Mouse (Mus musculus) erythroblast, embryonic 14.5 days (primary cell): Measurements from ENCODE around the gene Vmn1r188. TPM values are rescaled to one million over a fixed set of nuclear protein-coding genes. Genes with fewer than 3 reads are reported as not detected.
"Not testable (repeated sequence)": the region's sequence is repeated elsewhere in the genome, so short reads cannot be mapped to it uniquely, and the experiment has no call there.

Source experiments
- H3K27me3 ChIP-seq: 2 replicates; pipeline ENCODE4 v1.6.1; 2012; ENCODE audit warnings: inconsistent platforms; ENCODE audit not compliant: control insufficient read depth
- H3K36me3 ChIP-seq: 2 replicates; pipeline ENCODE4 v1.6.1; 2012; ENCODE audit warnings: mild to moderate bottlenecking, inconsistent platforms; ENCODE audit not compliant: control insufficient read depth
- H3K4me1 ChIP-seq: 2 replicates; pipeline ENCODE4 v1.6.1; 2012; ENCODE audit warnings: inconsistent platforms; ENCODE audit not compliant: control insufficient read depth
- H3K4me3 ChIP-seq: replicated peaks from 2 replicates; pipeline ENCODE3; 2012; ENCODE audit warnings: moderate library complexity, mild to moderate bottlenecking, inconsistent platforms
- H3K9me3 ChIP-seq: 2 replicates; pipeline ENCODE4 v1.6.1; 2012; ENCODE audit warnings: low read length, inconsistent platforms, mixed read lengths; ENCODE audit not compliant: control insufficient read depth
- GATA1 ChIP-seq: IDR thresholded peaks from 2 replicates; pipeline ENCODE4 v1.6.1; 2012; ENCODE audit warnings: low read length, inconsistent platforms, mixed read lengths
- TAL1 ChIP-seq: IDR thresholded peaks from 3 replicates; pipeline ENCODE4 v1.6.1; 2012; ENCODE audit warnings: low read length, inconsistent platforms, mixed read lengths
- polyA plus RNA-seq: library from polyadenylated mRNA; stranded (reverse); fragments of >175 nt; gene quantifications from 2 replicates; pipeline ENCODE4 v1.2.3, GENCODE M21; 2012

Vmn1r188 gene
- polyA plus RNA-seq, 1 experiment: not detected

- TF ChIP-seq GATA1 (no peak), TAL1 (no peak)
- Histone ChIP-seq H3K9me3 (no peaks in the 10 kb centered on the region), H3K4me1 (peaks cover 54% of the 10 kb centered on the region), H3K4me3 (peak overlapping the region; percentile 69), H3K36me3 (no peaks in the 10 kb centered on the region), H3K27me3 (0 out of 2 replicates have a peak, but pooled peaks cover 2% of the 10 kb centered on the region)
Measured at GRCm38 (mm10) chr13:22049737-22050440, 34.4 kb upstream of the Vmn1r188 start.

- Histone ChIP-seq H3K27me3 (peaks cover 2% of the 10 kb centered on the region; the same call in 1 of the 2 replicates), H3K36me3 (no peaks in the 10 kb centered on the region), H3K9me3 (no peaks in the 10 kb centered on the region), H3K4me3 (peak overlapping the region; percentile 69), H3K4me1 (peaks cover 44% of the 10 kb centered on the region)
- TF ChIP-seq GATA1 (no peak), TAL1 (no peak)
Measured at GRCm38 (mm10) chr13:22050591-22051522, 33.4 kb upstream of the Vmn1r188 start.

GRCm38 (mm10) chr13:22051523-22051859 is 32.7 kb upstream of the Vmn1r188 start:
- TF ChIP-seq TAL1 (no peak), GATA1 (no peak)
- no peaks in the 10 kb centered on the region for H3K36me3 ChIP-seq
- H3K4me3 ChIP-seq: peak overlapping the region; percentile 69
- no peaks in the 10 kb centered on the region for H3K9me3 ChIP-seq
- peaks cover 39% of the 10 kb centered on the region for H3K4me1 ChIP-seq
- H3K27me3 ChIP-seq: peaks cover 2% of the 10 kb centered on the region; the same call in 1 of the 2 replicates

- Histone ChIP-seq H3K4me1 (peaks cover 29% of the 10 kb centered on the region), H3K36me3 (no peaks in the 10 kb centered on the region), H3K9me3 (no peaks in the 10 kb centered on the region), H3K4me3 (no peak overlapping the region), H3K27me3 (peaks cover 2% of the 10 kb centered on the region; the same call in 1 of the 2 replicates)
- no peak for TF ChIP-seq GATA1
- no peak for TF ChIP-seq TAL1
Measured at GRCm38 (mm10) chr13:22053754-22054153, 30.5 kb upstream of the Vmn1r188 start.

- H3K27me3 ChIP-seq: no peaks in the 10 kb centered on the region
Measured at GRCm38 (mm10) chr13:22061422-22061821, 22.8 kb upstream of the Vmn1r188 start.

GRCm38 (mm10) chr13:22063468-22063867 is 20.8 kb upstream of the Vmn1r188 start:
- Histone ChIP-seq H3K4me1 (no peaks in the 10 kb centered on the region), H3K4me3 (no peak overlapping the region), H3K36me3 (no peaks in the 10 kb centered on the region), H3K9me3 (no peaks in the 10 kb centered on the region), H3K27me3 (no peaks in the 10 kb centered on the region)
- no peak for TF ChIP-seq GATA1
- no peak for TF ChIP-seq TAL1

More at GRCm38 (mm10) chr13:22061422-22061821, 22.8 kb upstream of the Vmn1r188 start:
- Histone ChIP-seq H3K36me3 (no peaks in the 10 kb centered on the region), H3K9me3 (no peaks in the 10 kb centered on the region), H3K4me1 (no peaks in the 10 kb centered on the region), H3K4me3 (no peak overlapping the region)
- TF ChIP-seq TAL1 (no peak), GATA1 (no peak)

GRCm38 (mm10) chr13:22105724-22106123 is 21.5 kb downstream of the Vmn1r188 start, which contains the start of gene Vmn1r189:
TSS of gene Vmn1r189 (minus strand) at chr13:22105824.
- H3K36me3 ChIP-seq, H3K4me1 ChIP-seq, H3K27me3 ChIP-seq, H3K9me3 ChIP-seq, H3K4me3 ChIP-seq: not testable (repeated sequence)

- H3K9me3 ChIP-seq, H3K27me3 ChIP-seq, H3K4me3 ChIP-seq, H3K36me3 ChIP-seq, H3K4me1 ChIP-seq: not testable (repeated sequence)
Measured at GRCm38 (mm10) chr13:22136495-22137293, 52.5 kb downstream of the Vmn1r188 start.

Other genes starting within 250 kb of the Vmn1r188 start
- not detected in 2 replicates for gene Zfp184, start 139.3 kb upstream of the Vmn1r188 start, polyA plus RNA-seq
- gene Pom121l2, start 103.2 kb upstream of the Vmn1r188 start, polyA plus RNA-seq: not detected in 2 replicates
- gene Prss16, start 74.7 kb upstream of the Vmn1r188 start, polyA plus RNA-seq: not detected in 2 replicates
- gene Hist1h2ah, start 48.9 kb upstream of the Vmn1r188 start, polyA plus RNA-seq: 105 and 181 TPM in 2 replicates
- 6.1 and 13.9 TPM in 2 replicates for gene Hist1h2bk, start 48.6 kb upstream of the Vmn1r188 start, polyA plus RNA-seq
- gene Hist1h4i, start 43.1 kb upstream of the Vmn1r188 start, polyA plus RNA-seq: 24.7 and 42.0 TPM in 2 replicates
- gene Hist1h2ag, start 41.5 kb upstream of the Vmn1r188 start, polyA plus RNA-seq: 9.1 and 21.8 TPM in 2 replicates
- 17.0 and 19.6 TPM in 2 replicates for gene Hist1h2bj, start 41.2 kb upstream of the Vmn1r188 start, polyA plus RNA-seq
- not detected in 2 replicates for gene Vmn1r189, start 21.4 kb downstream of the Vmn1r188 start, polyA plus RNA-seq
- not detected in 2 replicates for gene Vmn1r191, start 99.5 kb downstream of the Vmn1r188 start, polyA plus RNA-seq
- gene Vmn1r192, start 106.7 kb downstream of the Vmn1r188 start, polyA plus RNA-seq: 0.01 TPM in 1 of 2 replicates, not detected in the other
- gene Vmn1r193, start 138.7 kb downstream of the Vmn1r188 start, polyA plus RNA-seq: 0.01 TPM in 1 of 2 replicates, not detected in the other
- not detected in 2 replicates for gene Vmn1r194, start 159.8 kb downstream of the Vmn1r188 start, polyA plus RNA-seq
- gene Vmn1r195, start 186.1 kb downstream of the Vmn1r188 start, polyA plus RNA-seq: not detected in 2 replicates
- gene Vmn1r196, start 205.5 kb downstream of the Vmn1r188 start, polyA plus RNA-seq: not detected in 2 replicates
- gene Vmn1r197, start 240.1 kb downstream of the Vmn1r188 start, polyA plus RNA-seq: not detected in 2 replicates